Mouse (Mus musculus): ENCODE results near the gene Pex11a.

The Pex11a gene

GRCm38 (mm10) chr7:79738913-79739312 lies 4.0 kb downstream of the Pex11a start:
- no peak for DNase-seq (ENCODE audit: low read depth, low spot score)

GRCm38 (mm10) chr7:79736511-79736910 lies 6.4 kb downstream of the Pex11a start:
- no peak for DNase-seq (ENCODE audit: low read depth, low spot score)

GRCm38 (mm10) chr7:79734563-79734962 lies 8.4 kb downstream of the Pex11a start:
- DNase-seq (ENCODE audit: low read depth, low spot score) = no peak

- no peak for DNase-seq (ENCODE audit: low read depth, low spot score)
Measured at GRCm38 (mm10) chr7:79732622-79733021, 10.3 kb downstream of the Pex11a start, which contains the start of gene Plin1. TSS of gene Plin1 (minus strand) at chr7:79732903.

GRCm38 (mm10) chr7:79731438-79731837 lies 11.5 kb downstream of the Pex11a start:
- no peak for DNase-seq (ENCODE audit: low read depth, low spot score)

GRCm38 (mm10) chr7:79729743-79730370 lies 13.1 kb downstream of the Pex11a start:
- DNase-seq (ENCODE audit: low read depth, low spot score) = no peak

- peak; percentile 83 for DNase-seq (ENCODE audit: low read depth, low spot score)
Measured at GRCm38 (mm10) chr7:79729169-79729568, 13.8 kb downstream of the Pex11a start.

GRCm38 (mm10) chr7:79728219-79728618 lies 14.7 kb downstream of the Pex11a start:
- DNase-seq (ENCODE audit: low read depth, low spot score) = peak; percentile 81

- peak; percentile 52 for DNase-seq (ENCODE audit: low read depth, low spot score)
Measured at GRCm38 (mm10) chr7:79727091-79727490, 15.8 kb downstream of the Pex11a start.

- peak; percentile 58 for DNase-seq (ENCODE audit: low read depth, low spot score)
Measured at GRCm38 (mm10) chr7:79721386-79721977, 21.4 kb downstream of the Pex11a start.

GRCm38 (mm10) chr7:79715187-79715981 lies 27.5 kb downstream of the Pex11a start, which contains the start of gene Kif7:
TSS of gene Kif7 (minus strand) at chr7:79715720.
- DNase-seq (ENCODE audit: low read depth, low spot score) = peak; percentile 93

GRCm38 (mm10) chr7:79710831-79711230 lies 32.1 kb downstream of the Pex11a start:
- no peak for DNase-seq (ENCODE audit: low read depth, low spot score)

GRCm38 (mm10) chr7:79710130-79710607 lies 32.8 kb downstream of the Pex11a start:
- peak; percentile 82 for DNase-seq (ENCODE audit: low read depth, low spot score)

- DNase-seq (ENCODE audit: low read depth, low spot score) = no peak
Measured at GRCm38 (mm10) chr7:79705210-79705609, 37.7 kb downstream of the Pex11a start.

- DNase-seq (ENCODE audit: low read depth, low spot score) = no peak
Measured at GRCm38 (mm10) chr7:79702755-79703154, 40.2 kb downstream of the Pex11a start.

GRCm38 (mm10) chr7:79696495-79696894 lies 46.4 kb downstream of the Pex11a start:
- DNase-seq (ENCODE audit: low read depth, low spot score) = no peak
